Mouse (Mus musculus): ENCODE data around the gene Atp5k. TPM values are rescaled to one million over a fixed set of nuclear protein-coding genes. Genes with fewer than 3 reads are reported as not detected.

Gene Atp5k
- polyA plus RNA-seq, 1 experiment from 2014 or later, result 829 TPM

- WGBS, result 85% methylated on average over 1 of the region's 1 CpGs
- no peak for TF ChIP-seq CTCF (IDR thresholded peaks at IDR 0.05; ENCODE audit: low read depth)
- H3K9ac ChIP-seq (ENCODE audit: low read depth, low read length), result no peak overlapping the region
- H3K27ac ChIP-seq (ENCODE audit: low read depth, low read length), result no peak overlapping the region
- no peak overlapping the region for H3K4me2 ChIP-seq (replicated peaks; ENCODE audit: low read depth)
- H3K36me3 ChIP-seq (ENCODE audit: control insufficient read depth, insufficient read depth), result no peaks in the 10 kb centered on the region
- H3K9me3 ChIP-seq (ENCODE audit: control insufficient read depth), result no peaks in the 10 kb centered on the region
- H3K4me3 ChIP-seq (ENCODE audit: low read depth, low read length), result no peak overlapping the region
- H3K4me1 ChIP-seq (replicated peaks; ENCODE audit: control insufficient read depth, insufficient read depth, low read length), result 0 out of 2 replicates have a peak, but pooled peaks cover 5% of the 10 kb centered on the region
- ATAC-seq, result no peak
- H3K27me3 ChIP-seq (replicated peaks; ENCODE audit: control insufficient read depth, insufficient read depth, low read length), result no peaks in the 10 kb centered on the region
These were observed 18.2 kb upstream of the Atp5k start for GRCm38 (mm10) chr5:108452422-108452821.

GRCm38 (mm10) chr5:108451611-108452010 is 17.4 kb upstream of the Atp5k start:
- Histone ChIP-seq H3K4me2 (replicated peaks; ENCODE audit: low read depth) (no peak overlapping the region), H3K4me1 (replicated peaks; ENCODE audit: control insufficient read depth, insufficient read depth, low read length) (0 out of 2 replicates have a peak, but pooled peaks cover 8% of the 10 kb centered on the region), H3K36me3 (ENCODE audit: control insufficient read depth, insufficient read depth) (no peaks in the 10 kb centered on the region), H3K27ac (ENCODE audit: low read depth, low read length) (no peak overlapping the region), H3K4me3 (ENCODE audit: low read depth, low read length) (no peak overlapping the region), H3K9ac (ENCODE audit: low read depth, low read length) (no peak overlapping the region), H3K27me3 (replicated peaks; ENCODE audit: control insufficient read depth, insufficient read depth, low read length) (no peaks in the 10 kb centered on the region), H3K9me3 (ENCODE audit: control insufficient read depth) (no peaks in the 10 kb centered on the region)
- WGBS, result 30% methylated on average over 1 of the region's 1 CpGs
- no peak for TF ChIP-seq CTCF (IDR thresholded peaks at IDR 0.05; ENCODE audit: low read depth)
- ATAC-seq, result peak; percentile 13; the same call in 1 of the 2 replicates

GRCm38 (mm10) chr5:108450837-108451540 is 16.7 kb upstream of the Atp5k start:
- TF ChIP-seq CTCF (IDR thresholded peaks at IDR 0.05; ENCODE audit: low read depth), result no peak
- H3K4me2 ChIP-seq (replicated peaks; ENCODE audit: low read depth), result no peak overlapping the region
- WGBS, result 72% methylated on average over 8 of the region's 8 CpGs
- ATAC-seq, result no peak
- 0 out of 2 replicates have a peak, but pooled peaks cover 8% of the 10 kb centered on the region for H3K4me1 ChIP-seq (replicated peaks; ENCODE audit: control insufficient read depth, insufficient read depth, low read length)
- no peaks in the 10 kb centered on the region for H3K9me3 ChIP-seq (ENCODE audit: control insufficient read depth)
- H3K27ac ChIP-seq (ENCODE audit: low read depth, low read length), result no peak overlapping the region
- H3K36me3 ChIP-seq (ENCODE audit: control insufficient read depth, insufficient read depth), result no peaks in the 10 kb centered on the region
- H3K4me3 ChIP-seq (ENCODE audit: low read depth, low read length), result no peak overlapping the region
- H3K9ac ChIP-seq (ENCODE audit: low read depth, low read length), result no peak overlapping the region
- H3K27me3 ChIP-seq (replicated peaks; ENCODE audit: control insufficient read depth, insufficient read depth, low read length), result no peaks in the 10 kb centered on the region

- H3K36me3 ChIP-seq (ENCODE audit: control insufficient read depth, insufficient read depth), result no peaks in the 10 kb centered on the region
- peak within 1 kb of the TSS; percentile 27 for H3K9ac ChIP-seq (ENCODE audit: low read depth, low read length)
These were observed 14.8 kb upstream of the Atp5k start, which contains the start of gene Mfsd7a for GRCm38 (mm10) chr5:108448785-108449668. Gene Mfsd7a (minus strand): TSS chr5:108448891.

GRCm38 (mm10) chr5:108447857-108448256 is 13.6 kb upstream of the Atp5k start:
- H3K27me3 ChIP-seq (replicated peaks; ENCODE audit: control insufficient read depth, insufficient read depth, low read length), result no peaks in the 10 kb centered on the region
- H3K9ac ChIP-seq (ENCODE audit: low read depth, low read length), result no peak overlapping the region
- no peaks in the 10 kb centered on the region for H3K36me3 ChIP-seq (ENCODE audit: control insufficient read depth, insufficient read depth)
- H3K27ac ChIP-seq (ENCODE audit: low read depth, low read length), result no peak overlapping the region
- H3K4me2 ChIP-seq (replicated peaks; ENCODE audit: low read depth), result no peak overlapping the region
- H3K9me3 ChIP-seq (ENCODE audit: control insufficient read depth), result no peaks in the 10 kb centered on the region
- TF ChIP-seq CTCF (IDR thresholded peaks at IDR 0.05; ENCODE audit: low read depth), result no peak
- no peak overlapping the region for H3K4me3 ChIP-seq (ENCODE audit: low read depth, low read length)
- 89% methylated on average over 7 of the region's 7 CpGs for WGBS
- no peak for ATAC-seq
- H3K4me1 ChIP-seq (replicated peaks; ENCODE audit: control insufficient read depth, insufficient read depth, low read length), result 0 out of 2 replicates have a peak, but pooled peaks cover 6% of the 10 kb centered on the region

More at GRCm38 (mm10) chr5:108448785-108449668, 14.8 kb upstream of the Atp5k start, which contains the start of gene Mfsd7a:
- Histone ChIP-seq H3K4me1 (replicated peaks; ENCODE audit: control insufficient read depth, insufficient read depth, low read length) (0 out of 2 replicates have a peak, but pooled peaks cover 7% of the 10 kb centered on the region), H3K27ac (ENCODE audit: low read depth, low read length) (no peak within 1 kb of the TSS), H3K4me2 (replicated peaks; ENCODE audit: low read depth) (peak within 1 kb of the TSS; percentile 64), H3K4me3 (ENCODE audit: low read depth, low read length) (peak within 1 kb of the TSS; percentile 33), H3K9me3 (ENCODE audit: control insufficient read depth) (no peaks in the 10 kb centered on the region), H3K27me3 (replicated peaks; ENCODE audit: control insufficient read depth, insufficient read depth, low read length) (no peaks in the 10 kb centered on the region)
- ATAC-seq, result peak; percentile 69
- WGBS, result 9% methylated on average over 24 of the region's 24 CpGs
- peak; percentile 11; the same call in 1 of the 2 replicates for TF ChIP-seq CTCF (IDR thresholded peaks at IDR 0.05; ENCODE audit: low read depth)

GRCm38 (mm10) chr5:108446973-108447372 is 12.7 kb upstream of the Atp5k start:
- Histone ChIP-seq H3K27ac (ENCODE audit: low read depth, low read length) (no peak overlapping the region), H3K9me3 (ENCODE audit: control insufficient read depth) (no peaks in the 10 kb centered on the region), H3K4me1 (replicated peaks; ENCODE audit: control insufficient read depth, insufficient read depth, low read length) (0 out of 2 replicates have a peak, but pooled peaks cover 6% of the 10 kb centered on the region), H3K36me3 (ENCODE audit: control insufficient read depth, insufficient read depth) (no peaks in the 10 kb centered on the region), H3K9ac (ENCODE audit: low read depth, low read length) (no peak overlapping the region), H3K4me2 (replicated peaks; ENCODE audit: low read depth) (no peak overlapping the region), H3K4me3 (ENCODE audit: low read depth, low read length) (no peak overlapping the region), H3K27me3 (replicated peaks; ENCODE audit: control insufficient read depth, insufficient read depth, low read length) (no peaks in the 10 kb centered on the region)
- ATAC-seq, result peak; percentile 85
- 39% methylated on average over 3 of the region's 3 CpGs for WGBS
- no peak for TF ChIP-seq CTCF (IDR thresholded peaks at IDR 0.05; ENCODE audit: low read depth)

Measured in intestine, postnatal 0 days (tissue).